Mouse (Mus musculus): ENCODE data around the gene Fads2. TPM values are rescaled to one million over a fixed set of nuclear protein-coding genes. Genes with fewer than 3 reads are reported as not detected.

The Fads2 gene
- polyA plus RNA-seq, 1 experiment = 36.3 TPM

GRCm38 (mm10) chr19:10094695-10095094, 6.9 kb downstream of the Fads2 start:
- no peaks in the 10 kb centered on the region for H3K27me3 ChIP-seq (ENCODE audit: control insufficient read depth, insufficient read depth, low read length)
- no peak overlapping the region for H3K27ac ChIP-seq (ENCODE audit: control insufficient read depth, insufficient read depth, low read length)
- no peak for DNase-seq
- H3K36me3 ChIP-seq (ENCODE audit: control insufficient read depth, insufficient read depth, low read length) = no peaks in the 10 kb centered on the region
- no peak overlapping the region for H3K4me3 ChIP-seq (ENCODE audit: control insufficient read depth, insufficient read depth, low read length)
- TF ChIP-seq CTCF (IDR thresholded peaks at IDR 0.05; ENCODE audit: borderline replicate concordance, control insufficient read depth, extremely low read depth, insufficient read depth, low read length, poor library complexity) = no peak
- no peak for TF ChIP-seq POLR2A (IDR thresholded peaks at IDR 0.05; ENCODE audit: control insufficient read depth, extremely low read depth, insufficient read depth, low read length, poor library complexity)
- 93% methylated on average over 4 of the region's 4 CpGs for WGBS
- H3K4me1 ChIP-seq (replicated peaks; ENCODE audit: control insufficient read depth, insufficient read depth, low read length) = peaks cover 2% of the 10 kb centered on the region

GRCm38 (mm10) chr19:10093829-10094228, 7.7 kb downstream of the Fads2 start:
- no peaks in the 10 kb centered on the region for H3K36me3 ChIP-seq (ENCODE audit: control insufficient read depth, insufficient read depth, low read length)

GRCm38 (mm10) chr19:10086976-10087375, 14.6 kb downstream of the Fads2 start:
- H3K36me3 ChIP-seq (ENCODE audit: control insufficient read depth, insufficient read depth, low read length) = peaks cover 7% of the 10 kb centered on the region
- 93% methylated on average over 4 of the region's 4 CpGs for WGBS
- TF ChIP-seq CTCF (IDR thresholded peaks at IDR 0.05; ENCODE audit: borderline replicate concordance, control insufficient read depth, extremely low read depth, insufficient read depth, low read length, poor library complexity) = no peak
- TF ChIP-seq POLR2A (IDR thresholded peaks at IDR 0.05; ENCODE audit: control insufficient read depth, extremely low read depth, insufficient read depth, low read length, poor library complexity) = no peak

More at GRCm38 (mm10) chr19:10093829-10094228, 7.7 kb downstream of the Fads2 start:
- Histone ChIP-seq H3K4me1 (replicated peaks; ENCODE audit: control insufficient read depth, insufficient read depth, low read length) (no peaks in the 10 kb centered on the region), H3K27me3 (ENCODE audit: control insufficient read depth, insufficient read depth, low read length) (no peaks in the 10 kb centered on the region), H3K4me3 (ENCODE audit: control insufficient read depth, insufficient read depth, low read length) (no peak overlapping the region), H3K27ac (ENCODE audit: control insufficient read depth, insufficient read depth, low read length) (no peak overlapping the region)
- TF ChIP-seq POLR2A (IDR thresholded peaks at IDR 0.05; ENCODE audit: control insufficient read depth, extremely low read depth, insufficient read depth, low read length, poor library complexity) = no peak
- no peak for DNase-seq
- WGBS = 97% methylated on average over 4 of the region's 4 CpGs

GRCm38 (mm10) chr19:10085454-10085853, 16.1 kb downstream of the Fads2 start:
- WGBS = 94% methylated on average over 9 of the region's 9 CpGs
- peaks cover 7% of the 10 kb centered on the region for H3K36me3 ChIP-seq (ENCODE audit: control insufficient read depth, insufficient read depth, low read length)
- no peak for TF ChIP-seq CTCF (IDR thresholded peaks at IDR 0.05; ENCODE audit: borderline replicate concordance, control insufficient read depth, extremely low read depth, insufficient read depth, low read length, poor library complexity)
- TF ChIP-seq POLR2A (IDR thresholded peaks at IDR 0.05; ENCODE audit: control insufficient read depth, extremely low read depth, insufficient read depth, low read length, poor library complexity) = no peak
- no peaks in the 10 kb centered on the region for H3K4me1 ChIP-seq (replicated peaks; ENCODE audit: control insufficient read depth, insufficient read depth, low read length)
- H3K4me3 ChIP-seq (ENCODE audit: control insufficient read depth, insufficient read depth, low read length) = no peak overlapping the region
- no peak overlapping the region for H3K27ac ChIP-seq (ENCODE audit: control insufficient read depth, insufficient read depth, low read length)
- H3K27me3 ChIP-seq (ENCODE audit: control insufficient read depth, insufficient read depth, low read length) = no peaks in the 10 kb centered on the region
- DNase-seq = no peak

More at GRCm38 (mm10) chr19:10086976-10087375, 14.6 kb downstream of the Fads2 start:
- Histone ChIP-seq H3K27me3 (ENCODE audit: control insufficient read depth, insufficient read depth, low read length) (no peaks in the 10 kb centered on the region), H3K4me1 (replicated peaks; ENCODE audit: control insufficient read depth, insufficient read depth, low read length) (no peaks in the 10 kb centered on the region), H3K27ac (ENCODE audit: control insufficient read depth, insufficient read depth, low read length) (no peak overlapping the region), H3K4me3 (ENCODE audit: control insufficient read depth, insufficient read depth, low read length) (no peak overlapping the region)
- DNase-seq = no peak

- H3K27ac ChIP-seq (ENCODE audit: control insufficient read depth, insufficient read depth, low read length) = no peak overlapping the region
- no peak for DNase-seq
- peaks cover 4% of the 10 kb centered on the region; the same call in 1 of the 2 replicates for H3K36me3 ChIP-seq (ENCODE audit: control insufficient read depth, insufficient read depth, low read length)
- TF ChIP-seq POLR2A (IDR thresholded peaks at IDR 0.05; ENCODE audit: control insufficient read depth, extremely low read depth, insufficient read depth, low read length, poor library complexity) (no peak), CTCF (IDR thresholded peaks at IDR 0.05; ENCODE audit: borderline replicate concordance, control insufficient read depth, extremely low read depth, insufficient read depth, low read length, poor library complexity) (no peak)
- H3K27me3 ChIP-seq (ENCODE audit: control insufficient read depth, insufficient read depth, low read length) = no peaks in the 10 kb centered on the region
- 96% methylated on average over 3 of the region's 3 CpGs for WGBS
- H3K4me3 ChIP-seq (ENCODE audit: control insufficient read depth, insufficient read depth, low read length) = no peak overlapping the region
- H3K4me1 ChIP-seq (replicated peaks; ENCODE audit: control insufficient read depth, insufficient read depth, low read length) = no peaks in the 10 kb centered on the region
These were observed 19.4 kb downstream of the Fads2 start for GRCm38 (mm10) chr19:10082105-10082504.

GRCm38 (mm10) chr19:10080384-10080783, 21.2 kb downstream of the Fads2 start:
- Histone ChIP-seq H3K27me3 (ENCODE audit: control insufficient read depth, insufficient read depth, low read length) (no peaks in the 10 kb centered on the region), H3K27ac (ENCODE audit: control insufficient read depth, insufficient read depth, low read length) (no peak overlapping the region), H3K4me1 (replicated peaks; ENCODE audit: control insufficient read depth, insufficient read depth, low read length) (no peaks in the 10 kb centered on the region), H3K36me3 (ENCODE audit: control insufficient read depth, insufficient read depth, low read length) (no peaks in the 10 kb centered on the region), H3K4me3 (ENCODE audit: control insufficient read depth, insufficient read depth, low read length) (no peak overlapping the region)
- DNase-seq = no peak
- no peak for TF ChIP-seq POLR2A (IDR thresholded peaks at IDR 0.05; ENCODE audit: control insufficient read depth, extremely low read depth, insufficient read depth, low read length, poor library complexity)
- TF ChIP-seq CTCF (IDR thresholded peaks at IDR 0.05; ENCODE audit: borderline replicate concordance, control insufficient read depth, extremely low read depth, insufficient read depth, low read length, poor library complexity) = no peak
- WGBS = 97% methylated on average over 7 of the region's 7 CpGs

GRCm38 (mm10) chr19:10078392-10078791, 23.2 kb downstream of the Fads2 start:
- TF ChIP-seq POLR2A (IDR thresholded peaks at IDR 0.05; ENCODE audit: control insufficient read depth, extremely low read depth, insufficient read depth, low read length, poor library complexity) = no peak
- TF ChIP-seq CTCF (IDR thresholded peaks at IDR 0.05; ENCODE audit: borderline replicate concordance, control insufficient read depth, extremely low read depth, insufficient read depth, low read length, poor library complexity) = no peak
- Histone ChIP-seq H3K27ac (ENCODE audit: control insufficient read depth, insufficient read depth, low read length) (no peak overlapping the region), H3K27me3 (ENCODE audit: control insufficient read depth, insufficient read depth, low read length) (no peaks in the 10 kb centered on the region), H3K36me3 (ENCODE audit: control insufficient read depth, insufficient read depth, low read length) (no peaks in the 10 kb centered on the region), H3K4me3 (ENCODE audit: control insufficient read depth, insufficient read depth, low read length) (no peak overlapping the region), H3K4me1 (replicated peaks; ENCODE audit: control insufficient read depth, insufficient read depth, low read length) (no peaks in the 10 kb centered on the region)
- DNase-seq = no peak
- WGBS = 95% methylated on average over 6 of the region's 6 CpGs
